ENCODE assay signal across 12 mouse cellular contexts in the genomic region with DNA sequence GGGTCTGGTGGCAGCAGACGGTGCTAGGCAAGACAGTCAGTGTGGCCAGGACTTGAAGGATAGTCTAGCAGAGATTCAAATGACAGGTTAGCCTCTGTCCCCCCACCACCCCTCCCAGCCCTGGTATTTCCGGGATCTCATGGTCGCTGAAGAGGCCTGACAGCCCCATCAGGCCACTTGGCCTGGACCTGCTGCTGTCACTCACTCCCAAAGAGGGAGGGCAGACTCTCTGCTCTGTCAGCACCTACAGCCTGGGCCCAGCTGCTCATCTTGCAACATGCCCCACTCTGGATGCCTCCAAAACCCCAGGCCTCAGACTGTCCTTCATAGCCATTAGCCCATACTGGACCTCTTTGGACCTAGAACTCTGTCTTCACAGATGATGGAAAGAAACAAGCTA.
DNase-seq lines count a peak whose midpoint lies in the region; ATAC-seq lines count a peak whose summit lies in the region.
"Had no signal": no experiment of that assay in that cellular context is flagged by ENCODE, and none has a peak within 500 bp of the region (broad histone marks: within the 10 kb centered on the region; RNA-seq: fewer than 3 reads in every experiment).

No protein-coding gene starts in this region.

- ATAC-seq in lung, embryonic 15.5 days (ENCODE audit: borderline replicate concordance, extremely low read depth, low FRiP score, low TSS enrichment), result no peak
- ATAC-seq in limb, embryonic 11.5 days (ENCODE audit: insufficient number of reproducible peaks, low FRiP score, low TSS enrichment, low read depth), result peak; percentile 45; the same call in 1 of the 2 replicates
- ATAC-seq in midbrain, embryonic 11.5 days (ENCODE audit: low FRiP score), result no peak
- ATAC-seq: forebrain, embryonic 13.5 days had no signal

- WGBS in lung, embryonic 15.5 days, result 32% methylated on average over 3 of the region's 3 CpGs
- WGBS in limb, embryonic 11.5 days, result 16% methylated on average over 3 of the region's 3 CpGs
- WGBS in midbrain, embryonic 11.5 days, result 29% methylated on average over 3 of the region's 3 CpGs

- no peak overlapping the region for H3K9ac ChIP-seq in lung, embryonic 15.5 days
- H3K9ac ChIP-seq in limb, embryonic 11.5 days (ENCODE audit: low read length), result no peak overlapping the region
- no peak overlapping the region for H3K9ac ChIP-seq in midbrain, embryonic 11.5 days (ENCODE audit: low read length)
- H3K9ac ChIP-seq: forebrain, embryonic 13.5 days had no signal

- peak; percentile 38 for DNase-seq in embryo, embryonic 11 days
- DNase-seq in embryo, embryonic 9.5 days (ENCODE audit: extremely low spot score), result no peak
- no peak for DNase-seq in lung, postnatal 25 days (ENCODE audit: low spot score)
- DNase-seq in limb, embryonic 11.5 days (ENCODE audit: low spot score), result no peak
- DNase-seq in skeletal muscle tissue, adult 2 months (ENCODE audit: low read depth, low spot score), result peak; percentile 45
- DNase-seq in midbrain, embryonic 11.5 days (ENCODE audit: low spot score, missing footprints), result no peak
- no peak for DNase-seq in layer of hippocampus, adult 9-11 months
- DNase-seq: cerebellum, postnatal 10 days; kidney, adult 2 months had no signal

- peaks cover 76% of the 10 kb centered on the region for H3K4me1 ChIP-seq in lung, embryonic 15.5 days
- H3K4me1 ChIP-seq in limb, embryonic 11.5 days (ENCODE audit: control insufficient read depth, insufficient read depth, low read length), result peaks cover 28% of the 10 kb centered on the region
- no peaks in the 10 kb centered on the region for H3K4me1 ChIP-seq in midbrain, embryonic 11.5 days (ENCODE audit: control insufficient read depth, insufficient read depth, low read length)

- H3K4me2 ChIP-seq in lung, embryonic 15.5 days, result no peak overlapping the region
- H3K4me2 ChIP-seq in limb, embryonic 11.5 days (ENCODE audit: low read depth, severe bottlenecking), result no peak overlapping the region
- no peak overlapping the region for H3K4me2 ChIP-seq in midbrain, embryonic 11.5 days
- H3K4me2 ChIP-seq: forebrain, embryonic 13.5 days had no signal

- H3K36me3 ChIP-seq in lung, embryonic 15.5 days, result no peaks in the 10 kb centered on the region
- no peaks in the 10 kb centered on the region for H3K36me3 ChIP-seq in limb, embryonic 11.5 days (ENCODE audit: control insufficient read depth, insufficient read depth, low read length)
- H3K36me3 ChIP-seq in midbrain, embryonic 11.5 days (ENCODE audit: control insufficient read depth, insufficient read depth, low read length), result no peaks in the 10 kb centered on the region

- no peaks in the 10 kb centered on the region for H3K27me3 ChIP-seq in lung, embryonic 15.5 days
- no peaks in the 10 kb centered on the region for H3K27me3 ChIP-seq in limb, embryonic 11.5 days (ENCODE audit: control insufficient read depth, insufficient read depth, low read length)
- H3K27me3 ChIP-seq in midbrain, embryonic 11.5 days (ENCODE audit: control insufficient read depth, insufficient read depth, low read length), result no peaks in the 10 kb centered on the region

- H3K9me3 ChIP-seq in lung, embryonic 15.5 days, result no peaks in the 10 kb centered on the region
- no peaks in the 10 kb centered on the region; the same call in 1 of the 2 replicates for H3K9me3 ChIP-seq in limb, embryonic 11.5 days (ENCODE audit: control insufficient read depth, low read length)
- H3K9me3 ChIP-seq in midbrain, embryonic 11.5 days (ENCODE audit: control insufficient read depth, low read length), result no peaks in the 10 kb centered on the region
- H3K9me3 ChIP-seq: forebrain, embryonic 13.5 days had no signal

- 0 out of 2 replicates have a peak overlapping the region, but pooled peaks have one; percentile 53 for H3K27ac ChIP-seq in lung, embryonic 15.5 days
- H3K27ac ChIP-seq in limb, embryonic 11.5 days (replicated peaks; ENCODE audit: low read depth, low read length), result no peak overlapping the region
- no peak overlapping the region for H3K27ac ChIP-seq in midbrain, embryonic 11.5 days (ENCODE audit: low read depth, low read length)
- H3K27ac ChIP-seq: forebrain, embryonic 13.5 days; heart, adult 2 months had no signal

- no peak overlapping the region for H3K4me3 ChIP-seq in lung, embryonic 15.5 days
- no peak overlapping the region for H3K4me3 ChIP-seq in limb, embryonic 11.5 days (ENCODE audit: low read depth, low read length)
- H3K4me3 ChIP-seq in midbrain, embryonic 11.5 days (ENCODE audit: low read depth, low read length), result no peak overlapping the region
- H3K4me3 ChIP-seq: forebrain, embryonic 13.5 days; heart, adult 2 months had no signal

Comparison
In these comparisons a context has a peak if more than half of its experiments do, and no peak if none do; other contexts are left out.
1. DNase-seq: peak in embryo, embryonic 11 days (single experiment) and skeletal muscle tissue, adult 2 months (single experiment); none in embryo, embryonic 9.5 days (single experiment), lung, postnatal 25 days (single experiment), limb, embryonic 11.5 days (single experiment), midbrain, embryonic 11.5 days (single experiment) and layer of hippocampus, adult 9-11 months (single experiment).